Mouse (Mus musculus): ENCODE measurements around the gene Nostrin. TPM values are rescaled to one million over a fixed set of nuclear protein-coding genes. Genes with fewer than 3 reads are reported as not detected.

The Nostrin gene
- total and polyA plus RNA-seq, 3 experiments = 0.24 to 2.5 (median 0.29) TPM

DNA sequence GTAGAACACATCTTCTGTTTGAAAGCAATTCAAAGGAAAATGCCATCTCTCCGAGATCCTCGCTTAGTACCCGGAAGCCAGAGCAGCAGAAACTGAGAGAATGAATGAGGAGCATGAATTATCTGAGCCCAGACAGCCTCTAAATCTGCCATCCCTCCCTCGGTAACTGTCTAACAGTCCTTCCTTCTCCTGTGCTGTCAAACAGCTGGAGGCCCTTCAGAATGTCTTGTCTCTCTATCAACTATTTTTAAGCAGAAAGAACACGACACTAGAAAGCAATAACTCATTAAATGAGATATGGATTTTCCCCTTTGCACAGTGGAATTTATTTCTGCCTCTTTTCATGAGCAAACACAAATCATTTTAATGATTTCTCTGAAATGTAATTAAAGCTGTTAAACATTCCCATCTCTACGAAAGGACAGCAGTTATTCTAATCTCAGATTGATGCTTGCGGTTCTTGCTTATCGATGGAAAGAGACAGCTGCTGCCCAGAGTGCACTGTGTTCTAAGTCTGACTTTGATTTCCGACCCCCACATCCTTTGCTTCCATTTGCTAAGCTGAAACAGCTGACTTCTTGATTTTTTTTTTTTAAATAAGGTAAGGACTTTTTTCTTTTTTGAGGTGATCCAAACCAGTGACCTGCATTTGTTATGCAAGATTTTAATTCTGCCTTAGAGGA lies 34.9 kb downstream of the Nostrin start:
- TF ChIP-seq HCFC1 (IDR thresholded peaks at IDR 0.05; ENCODE audit: low read depth, low read length) = no peak
- no peak for TF ChIP-seq RCOR1 (conservative IDR thresholded peaks at IDR 0.05; ENCODE audit: low read depth, low read length)
- no peak for TF ChIP-seq ZNF384 (IDR thresholded peaks at IDR 0.05; ENCODE audit: low read depth, low read length)
- no peak for TF ChIP-seq MAZ (IDR thresholded peaks at IDR 0.05; ENCODE audit: low read depth, low read length)
- TF ChIP-seq IRF4 (IDR thresholded peaks at IDR 0.05; ENCODE audit: low read depth, low read length) = no peak
- no peak for TF ChIP-seq CHD2 (IDR thresholded peaks at IDR 0.05; ENCODE audit: low read length)
- TF ChIP-seq MEF2A (IDR thresholded peaks at IDR 0.05; ENCODE audit: borderline replicate concordance, low read depth, low read length) = no peak
- H3K79me2 ChIP-seq (replicated peaks; ENCODE audit: control insufficient read depth, extremely low read depth, insufficient read depth, poor library complexity, severe bottlenecking) = no peaks in the 10 kb centered on the region
- no peaks in the 10 kb centered on the region for H3K36me3 ChIP-seq (replicated peaks in 1 of 2; ENCODE audit: control insufficient read depth in 1 of 2, insufficient read depth in 1 of 2, low read length in 1 of 2)
- no peak for DNase-seq (ENCODE audit: extremely low read depth)
- no peaks in the 10 kb centered on the region for H3K9me3 ChIP-seq (replicated peaks; ENCODE audit: low read length)
- H3K4me1 ChIP-seq (ENCODE audit: control insufficient read depth in 1 of 2, insufficient read depth in 2 of 2) = no peaks in the 10 kb centered on the region
- no peaks in the 10 kb centered on the region for H3K27me3 ChIP-seq (replicated peaks)
- H3K9ac ChIP-seq (ENCODE audit: insufficient read depth, low read depth) = no peak overlapping the region
- in situ Hi-C loops (cut with MboI; ENCODE audit: low pct_ligation_motif_present, low pct_unique_long_range_greater_than_20kb, low sequenced_read_pairs) = no loop called here
- dilution Hi-C loops (cut with MboI; ENCODE audit: extremely low pct_ligation_motif_present, extremely low pct_unique_long_range_greater_than_20kb, low sequenced_read_pairs) = no loop called here
- no peak overlapping the region for H3K4me2 ChIP-seq (ENCODE audit: insufficient read depth, low read depth, poor library complexity, severe bottlenecking)
- no peak overlapping the region for H3K27ac ChIP-seq (ENCODE audit: insufficient read depth, low read depth)
- no peak overlapping the region for H3K4me3 ChIP-seq (replicated peaks in 1 of 3; ENCODE audit: low read depth in 2 of 3, low read length in 2 of 3, poor library complexity in 1 of 3)

GRCm38 (mm10) chr2:69175296-69175695 lies 39.7 kb downstream of the Nostrin start:
- Histone ChIP-seq H3K36me3 (replicated peaks in 1 of 2; ENCODE audit: control insufficient read depth in 1 of 2, insufficient read depth in 1 of 2, low read length in 1 of 2) (no peaks in the 10 kb centered on the region), H3K9ac (ENCODE audit: insufficient read depth, low read depth) (no peak overlapping the region), H3K9me3 (replicated peaks; ENCODE audit: low read length) (no peaks in the 10 kb centered on the region), H3K27ac (ENCODE audit: insufficient read depth, low read depth) (no peak overlapping the region), H3K4me1 (ENCODE audit: control insufficient read depth in 1 of 2, insufficient read depth in 2 of 2) (peaks cover 2 to 8% of the 10 kb centered on the region in 2 experiments; a peak in 3 of 4 replicates), H3K79me2 (replicated peaks; ENCODE audit: control insufficient read depth, extremely low read depth, insufficient read depth, poor library complexity, severe bottlenecking) (no peaks in the 10 kb centered on the region), H3K27me3 (replicated peaks) (no peaks in the 10 kb centered on the region), H3K4me3 (replicated peaks in 1 of 3; ENCODE audit: low read depth in 2 of 3, low read length in 2 of 3, poor library complexity in 1 of 3) (no peak overlapping the region), H3K4me2 (ENCODE audit: insufficient read depth, low read depth, poor library complexity, severe bottlenecking) (no peak overlapping the region)
- in situ Hi-C loops (cut with MboI; ENCODE audit: low pct_ligation_motif_present, low pct_unique_long_range_greater_than_20kb, low sequenced_read_pairs) = no loop called here
- DNase-seq (ENCODE audit: extremely low read depth) = no peak
- no peak for TF ChIP-seq ZMIZ1 (IDR thresholded peaks at IDR 0.05; ENCODE audit: low read depth, low read length)
- no peak for TF ChIP-seq MAZ (IDR thresholded peaks at IDR 0.05; ENCODE audit: low read depth, low read length)
- TF ChIP-seq MYC (IDR thresholded peaks at IDR 0.05; ENCODE audit: low read depth, low read length) = no peak
- no peak for TF ChIP-seq BHLHE40 (IDR thresholded peaks at IDR 0.05; ENCODE audit: low read depth, low read length)
- TF ChIP-seq MAFK (IDR thresholded peaks at IDR 0.05; ENCODE audit: insufficient replicate concordance, low read length) = no peak
- no peak for TF ChIP-seq KAT2A (IDR thresholded peaks at IDR 0.05; ENCODE audit: insufficient replicate concordance, low read length)
- no peak for TF ChIP-seq NELFE (IDR thresholded peaks at IDR 0.05; ENCODE audit: low read depth, low read length)
- TF ChIP-seq RAD21 (IDR thresholded peaks at IDR 0.05; ENCODE audit: low read depth, low read length) = no peak
- no peak for TF ChIP-seq TBP (conservative IDR thresholded peaks at IDR 0.05; ENCODE audit: low read depth, low read length)
- TF ChIP-seq UBTF (IDR thresholded peaks at IDR 0.05; ENCODE audit: low read depth, low read length) = no peak
- no peak for TF ChIP-seq POLR2AphosphoS2 (IDR thresholded peaks at IDR 0.05; ENCODE audit: low read depth, low read length)
- TF ChIP-seq ZNF384 (IDR thresholded peaks at IDR 0.05; ENCODE audit: low read depth, low read length) = no peak
- TF ChIP-seq ETS1 (conservative IDR thresholded peaks at IDR 0.05; ENCODE audit: low read depth, low read length) = no peak
- no peak for TF ChIP-seq ZC3H11A (IDR thresholded peaks at IDR 0.05; ENCODE audit: low read depth, low read length)
- no peak for TF ChIP-seq IRF4 (IDR thresholded peaks at IDR 0.05; ENCODE audit: low read depth, low read length)
- no peak for TF ChIP-seq CHD1 (IDR thresholded peaks at IDR 0.05; ENCODE audit: low read depth, low read length)
- TF ChIP-seq ZKSCAN1 (IDR thresholded peaks at IDR 0.05; ENCODE audit: borderline replicate concordance, low read depth, low read length) = no peak
- dilution Hi-C loops (cut with MboI; ENCODE audit: extremely low pct_ligation_motif_present, extremely low pct_unique_long_range_greater_than_20kb, low sequenced_read_pairs) = no loop called here

Measured in CH12.LX (cell line).